Mouse (Mus musculus) T-helper 17 cell (primary cell): ENCODE results near the gene Slc16a10.
"Not testable (repeated sequence)": the region's sequence is repeated elsewhere in the genome, so short reads cannot be mapped to it uniquely, and the experiment has no call there.

Experiments used
- in situ Hi-C, 2 experiments: fragments of 300-600 bp; cut with MboI, MseI; formaldehyde crosslinking; loops; 1 replicate in 1 of 2; 2 replicates in 1 of 2; pipeline ENCODE4 v1.15.1; 2025; ENCODE audit warnings: high pct_unique_total_duplicates in 2 of 2

Slc16a10 gene

DNA sequence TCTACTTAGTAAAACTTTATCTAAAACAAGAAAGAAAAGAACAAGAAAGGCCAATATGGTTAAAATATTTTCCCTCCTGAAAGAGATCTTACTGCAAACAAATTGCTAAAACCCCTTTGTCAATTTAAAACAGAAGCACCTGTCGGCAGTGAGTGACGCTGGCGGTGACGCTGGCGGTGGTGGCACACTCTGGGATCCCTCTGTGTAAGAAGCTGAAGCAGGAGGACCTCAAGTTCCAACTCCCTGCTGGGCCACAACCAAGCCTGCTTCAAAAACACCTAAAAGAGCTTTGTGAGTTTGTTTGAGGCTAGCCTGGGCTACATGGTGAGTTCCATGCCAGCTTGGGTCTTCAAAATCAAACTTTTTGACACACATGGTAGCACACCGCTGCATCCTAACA, 107.1 kb downstream of the Slc16a10 start:
- in situ Hi-C loops, result loop anchor here in 1 of 2 experiments (5.0 kb wide), 1 partner anchor 72 kb away; no protein-coding TSS in a partner anchor

GRCm38 (mm10) chr10:40032897-40033296, 109.2 kb downstream of the Slc16a10 start:
- in situ Hi-C loops, result loop anchor here in 1 of 2 experiments (5.0 kb wide), 1 partner anchor 74 kb away; no protein-coding TSS in a partner anchor

DNA sequence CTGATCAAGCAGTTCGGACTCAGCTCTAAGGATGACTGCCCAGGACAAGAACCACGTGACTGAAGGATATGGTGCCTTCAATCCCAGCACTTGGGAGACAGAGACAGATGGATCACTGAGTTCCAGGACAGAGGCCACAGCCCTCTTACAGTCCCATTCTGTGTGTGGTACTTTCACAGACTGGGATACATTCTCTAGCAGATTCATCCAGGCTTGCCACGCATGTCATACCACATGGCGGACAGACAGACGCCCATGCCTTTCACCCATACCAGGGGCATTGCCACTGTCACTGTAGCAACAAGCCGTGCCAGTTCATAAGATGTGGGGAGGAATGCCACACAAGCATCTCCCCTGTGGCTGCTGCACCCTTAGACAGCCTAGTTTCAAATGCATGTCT, 111.3 kb downstream of the Slc16a10 start:
- in situ Hi-C loops, result loop anchor here in 1 of 2 experiments (5.0 kb wide), 1 partner anchor 77 kb away; no protein-coding TSS in a partner anchor

GRCm38 (mm10) chr10:40029610-40030009, 112.4 kb downstream of the Slc16a10 start:
- in situ Hi-C loops, result loop anchor here (5.0 to 10.0 kb wide), 2 partner anchors 78 to 1595 kb away; no protein-coding TSS in a partner anchor

- in situ Hi-C loops, result loop anchor here in 1 of 2 experiments (10.0 kb wide), 1 partner anchor 1597 kb away; no protein-coding TSS in a partner anchor
Measured at GRCm38 (mm10) chr10:40028091-40028490, 114.0 kb downstream of the Slc16a10 start.

DNA sequence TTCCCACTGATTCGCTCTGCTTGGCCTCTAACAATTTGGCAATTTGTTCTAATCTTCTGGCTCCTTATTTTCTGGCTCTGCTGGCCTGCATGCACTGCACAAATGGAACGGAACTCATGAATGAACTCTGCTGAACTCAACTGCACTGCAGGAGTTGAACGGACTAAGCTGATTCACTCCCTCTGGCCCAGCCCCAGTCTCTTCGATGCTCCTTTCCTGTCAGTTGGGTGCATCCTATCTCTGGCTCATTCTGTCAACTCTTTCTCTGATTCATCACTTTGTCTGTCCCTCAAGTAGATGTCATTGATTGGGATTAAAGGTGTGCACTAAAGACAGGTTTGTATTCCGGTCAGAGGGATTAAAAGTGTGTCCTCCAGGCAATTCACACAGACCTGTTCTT, 115.5 kb downstream of the Slc16a10 start:
- in situ Hi-C loops, result loop anchor here in 1 of 2 experiments (10.0 kb wide), 1 partner anchor 1598 kb away; no protein-coding TSS in a partner anchor

DNA sequence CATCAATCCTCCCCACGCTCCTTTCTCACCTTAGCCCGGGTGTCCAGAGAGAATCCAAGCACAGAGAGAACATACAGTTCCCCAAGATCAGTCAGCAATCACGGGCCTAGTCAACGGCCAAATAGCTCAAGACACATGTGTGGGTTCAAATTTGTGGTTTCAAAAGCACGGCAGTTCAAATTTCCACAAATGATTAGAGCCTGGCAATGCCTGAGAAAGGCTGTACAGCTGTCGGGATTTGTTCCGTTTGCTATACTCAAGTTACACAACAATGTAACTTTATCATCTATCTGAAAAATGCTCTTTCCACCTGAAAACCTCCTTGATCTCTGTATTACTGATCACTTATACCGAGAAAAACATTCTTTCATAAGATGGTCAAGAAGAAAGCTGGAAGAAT, 116.5 kb downstream of the Slc16a10 start:
- in situ Hi-C loops, result loop anchor here in 1 of 2 experiments (10.0 kb wide), 1 partner anchor 1599 kb away; no protein-coding TSS in a partner anchor

GRCm38 (mm10) chr10:40024554-40025428, 117.3 kb downstream of the Slc16a10 start, which contains the start of gene Mfsd4b1:
Gene Mfsd4b1 (minus strand): TSS chr10:40025268.
- in situ Hi-C loops, result loop anchor here in 1 of 2 experiments (10.0 kb wide), 1 partner anchor 1600 kb away; no protein-coding TSS in a partner anchor

- in situ Hi-C loops, result loop anchor here in 1 of 2 experiments (10.0 kb wide), 1 partner anchor 1604 kb away; no protein-coding TSS in a partner anchor
Measured at GRCm38 (mm10) chr10:40020401-40020800, 121.7 kb downstream of the Slc16a10 start.

DNA sequence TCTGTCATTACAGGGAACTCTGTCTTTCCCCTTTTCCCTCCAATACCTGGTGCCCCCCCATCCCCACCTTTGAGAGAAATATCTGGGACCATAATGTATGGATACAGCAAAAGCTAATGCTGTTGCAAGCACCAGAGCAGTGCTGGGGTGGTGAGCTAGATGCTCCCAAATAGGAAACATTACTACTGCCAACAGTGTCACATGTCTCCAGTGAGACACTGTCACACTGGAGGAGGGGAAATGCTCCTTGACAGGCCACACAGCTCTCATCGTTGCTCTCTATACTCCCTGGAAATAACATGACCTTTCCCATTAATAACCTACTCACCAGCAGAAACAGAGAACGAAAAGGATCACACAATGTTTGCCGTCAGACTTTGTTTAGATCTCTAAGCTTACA, 122.6 kb downstream of the Slc16a10 start:
- in situ Hi-C loops, result no loop called here

GRCm38 (mm10) chr10:40018261-40018860, 123.7 kb downstream of the Slc16a10 start:
- in situ Hi-C loops, result no loop called here

- in situ Hi-C loops, result no loop called here
Measured at GRCm38 (mm10) chr10:40009591-40009990, 132.5 kb downstream of the Slc16a10 start.

- in situ Hi-C loops, result not testable (repeated sequence)
Measured at GRCm38 (mm10) chr10:40008847-40009246, 133.2 kb downstream of the Slc16a10 start.

- in situ Hi-C loops, result no loop called here
Measured at GRCm38 (mm10) chr10:40007953-40008352, 134.1 kb downstream of the Slc16a10 start.

DNA sequence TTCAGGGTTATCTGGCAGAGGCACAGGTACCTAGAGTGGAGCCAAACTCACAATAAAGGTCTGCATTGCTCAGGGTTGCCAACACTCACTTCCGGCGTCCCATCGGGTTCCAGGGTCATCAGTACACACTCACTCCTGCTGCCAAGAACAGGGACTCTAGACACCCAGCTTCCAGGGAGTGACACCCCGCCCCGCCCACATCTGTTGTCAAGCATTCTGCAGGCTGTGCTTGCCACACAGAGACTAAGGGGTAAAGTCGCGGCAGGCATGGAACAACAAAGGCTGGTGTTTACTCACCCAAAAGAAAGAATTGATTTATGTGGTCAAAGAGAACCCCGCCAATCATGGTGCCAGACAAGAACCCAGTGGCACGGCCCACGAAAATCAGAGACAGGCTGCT, 135.1 kb downstream of the Slc16a10 start:
- in situ Hi-C loops, result no loop called here

- in situ Hi-C loops, result no loop called here
Measured at GRCm38 (mm10) chr10:40000746-40001145, 141.3 kb downstream of the Slc16a10 start.

- in situ Hi-C loops, result no loop called here
Measured at GRCm38 (mm10) chr10:39991155-39991554, 150.9 kb downstream of the Slc16a10 start.

DNA sequence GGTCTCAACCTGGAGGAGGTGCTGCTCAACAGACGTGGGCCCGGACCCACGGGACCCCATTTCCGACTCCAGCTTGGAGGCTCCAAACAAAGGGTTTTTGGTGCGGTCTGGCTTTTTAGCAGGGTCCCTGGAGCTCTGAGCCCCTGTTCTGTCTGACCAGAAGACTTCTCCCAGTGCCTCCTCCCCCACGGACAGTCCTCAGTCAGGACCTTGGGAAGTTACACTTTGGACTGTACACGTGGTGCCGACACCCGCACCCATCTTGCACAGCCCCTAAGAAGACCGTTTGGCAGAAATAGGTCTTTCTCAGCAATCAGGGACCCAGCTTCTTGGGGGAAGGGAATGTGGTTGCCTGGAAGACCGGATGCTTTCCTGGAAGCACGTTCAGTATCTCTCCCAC, 155.6 kb downstream of the Slc16a10 start, which contains the start of gene Mfsd4b5:
Gene Mfsd4b5 (minus strand): TSS at position 181 of the 400 bp plus-strand sequence.
- in situ Hi-C loops, result no loop called here
